Mouse (Mus musculus): ENCODE measurements around the gene Ptpdc1. TPM values are rescaled to one million over a fixed set of nuclear protein-coding genes. Genes with fewer than 3 reads are reported as not detected.

Ptpdc1 gene
- polyA plus RNA-seq, 1 experiment = 2.9 TPM

GRCm38 (mm10) chr13:48593181-48593580 lies 32.3 kb downstream of the Ptpdc1 start:
- Histone ChIP-seq H3K27ac (ENCODE audit: insufficient read depth, low read depth, low read length) (no peak overlapping the region), H3K4me3 (ENCODE audit: insufficient read depth, low read length) (no peak overlapping the region), H3K4me1 (ENCODE audit: control insufficient read depth, insufficient read depth, low read length) (no peaks in the 10 kb centered on the region)
- TF ChIP-seq POLR2A (IDR thresholded peaks at IDR 0.05; ENCODE audit: borderline replicate concordance, low read depth, low read length) (no peak), CTCF (IDR thresholded peaks at IDR 0.05; ENCODE audit: low read depth, low read length) (no peak)

GRCm38 (mm10) chr13:48590743-48591142 lies 34.7 kb downstream of the Ptpdc1 start:
- Histone ChIP-seq H3K4me1 (ENCODE audit: control insufficient read depth, insufficient read depth, low read length) (peaks cover 2% of the 10 kb centered on the region; the same call in 1 of the 2 replicates), H3K27ac (ENCODE audit: insufficient read depth, low read depth, low read length) (no peak overlapping the region), H3K4me3 (ENCODE audit: insufficient read depth, low read length) (no peak overlapping the region)
- TF ChIP-seq CTCF (IDR thresholded peaks at IDR 0.05; ENCODE audit: low read depth, low read length) (no peak), POLR2A (IDR thresholded peaks at IDR 0.05; ENCODE audit: borderline replicate concordance, low read depth, low read length) (no peak)

- TF ChIP-seq POLR2A (IDR thresholded peaks at IDR 0.05; ENCODE audit: borderline replicate concordance, low read depth, low read length) = no peak
- no peak for TF ChIP-seq CTCF (IDR thresholded peaks at IDR 0.05; ENCODE audit: low read depth, low read length)
Observed at GRCm38 (mm10) chr13:48587354-48587753, 38.1 kb downstream of the Ptpdc1 start.

GRCm38 (mm10) chr13:48586496-48586895 lies 39.0 kb downstream of the Ptpdc1 start:
- H3K4me1 ChIP-seq (ENCODE audit: control insufficient read depth, insufficient read depth, low read length) = peaks cover 2% of the 10 kb centered on the region; the same call in 1 of the 2 replicates
- no peak overlapping the region for H3K27ac ChIP-seq (ENCODE audit: insufficient read depth, low read depth, low read length)
- TF ChIP-seq POLR2A (IDR thresholded peaks at IDR 0.05; ENCODE audit: borderline replicate concordance, low read depth, low read length) (no peak), CTCF (IDR thresholded peaks at IDR 0.05; ENCODE audit: low read depth, low read length) (no peak)
- H3K4me3 ChIP-seq (ENCODE audit: insufficient read depth, low read length) = no peak overlapping the region

More at GRCm38 (mm10) chr13:48587354-48587753, 38.1 kb downstream of the Ptpdc1 start:
- peaks cover 2% of the 10 kb centered on the region; the same call in 1 of the 2 replicates for H3K4me1 ChIP-seq (ENCODE audit: control insufficient read depth, insufficient read depth, low read length)
- H3K27ac ChIP-seq (ENCODE audit: insufficient read depth, low read depth, low read length) = no peak overlapping the region
- H3K4me3 ChIP-seq (ENCODE audit: insufficient read depth, low read length) = no peak overlapping the region

GRCm38 (mm10) chr13:48585786-48586185 lies 39.7 kb downstream of the Ptpdc1 start:
- Histone ChIP-seq H3K4me3 (ENCODE audit: insufficient read depth, low read length) (no peak overlapping the region), H3K4me1 (ENCODE audit: control insufficient read depth, insufficient read depth, low read length) (peaks cover 2% of the 10 kb centered on the region; the same call in 1 of the 2 replicates), H3K27ac (ENCODE audit: insufficient read depth, low read depth, low read length) (no peak overlapping the region)
- no peak for TF ChIP-seq CTCF (IDR thresholded peaks at IDR 0.05; ENCODE audit: low read depth, low read length)
- no peak for TF ChIP-seq POLR2A (IDR thresholded peaks at IDR 0.05; ENCODE audit: borderline replicate concordance, low read depth, low read length)

- H3K27ac ChIP-seq (ENCODE audit: insufficient read depth, low read depth, low read length) = no peak overlapping the region
- peaks cover 2% of the 10 kb centered on the region; the same call in 1 of the 2 replicates for H3K4me1 ChIP-seq (ENCODE audit: control insufficient read depth, insufficient read depth, low read length)
- TF ChIP-seq CTCF (IDR thresholded peaks at IDR 0.05; ENCODE audit: low read depth, low read length) = no peak
- TF ChIP-seq POLR2A (IDR thresholded peaks at IDR 0.05; ENCODE audit: borderline replicate concordance, low read depth, low read length) = no peak
- no peak overlapping the region for H3K4me3 ChIP-seq (ENCODE audit: insufficient read depth, low read length)
Observed at GRCm38 (mm10) chr13:48582688-48583379, 42.6 kb downstream of the Ptpdc1 start.

- no peak for TF ChIP-seq CTCF (IDR thresholded peaks at IDR 0.05; ENCODE audit: low read depth, low read length)
- no peak overlapping the region for H3K4me3 ChIP-seq (ENCODE audit: insufficient read depth, low read length)
- no peak overlapping the region for H3K27ac ChIP-seq (ENCODE audit: insufficient read depth, low read depth, low read length)
- no peaks in the 10 kb centered on the region for H3K4me1 ChIP-seq (ENCODE audit: control insufficient read depth, insufficient read depth, low read length)
Observed at GRCm38 (mm10) chr13:48578616-48579015, 46.8 kb downstream of the Ptpdc1 start.

GRCm38 (mm10) chr13:48577836-48578235 lies 47.6 kb downstream of the Ptpdc1 start:
- TF ChIP-seq CTCF (IDR thresholded peaks at IDR 0.05; ENCODE audit: low read depth, low read length) (no peak), POLR2A (IDR thresholded peaks at IDR 0.05; ENCODE audit: borderline replicate concordance, low read depth, low read length) (no peak)
- no peaks in the 10 kb centered on the region for H3K4me1 ChIP-seq (ENCODE audit: control insufficient read depth, insufficient read depth, low read length)
- H3K4me3 ChIP-seq (ENCODE audit: insufficient read depth, low read length) = no peak overlapping the region
- no peak overlapping the region for H3K27ac ChIP-seq (ENCODE audit: insufficient read depth, low read depth, low read length)

- Histone ChIP-seq H3K4me1 (ENCODE audit: control insufficient read depth, insufficient read depth, low read length) (no peaks in the 10 kb centered on the region), H3K27ac (ENCODE audit: insufficient read depth, low read depth, low read length) (no peak overlapping the region), H3K4me3 (ENCODE audit: insufficient read depth, low read length) (no peak overlapping the region)
- TF ChIP-seq POLR2A (IDR thresholded peaks at IDR 0.05; ENCODE audit: borderline replicate concordance, low read depth, low read length) (no peak), CTCF (IDR thresholded peaks at IDR 0.05; ENCODE audit: low read depth, low read length) (no peak)
Observed at GRCm38 (mm10) chr13:48577007-48577406, 48.5 kb downstream of the Ptpdc1 start.

GRCm38 (mm10) chr13:48574718-48575117 lies 50.7 kb downstream of the Ptpdc1 start:
- H3K4me3 ChIP-seq (ENCODE audit: insufficient read depth, low read length) = no peak overlapping the region
- TF ChIP-seq CTCF (IDR thresholded peaks at IDR 0.05; ENCODE audit: low read depth, low read length) = no peak
- no peak for TF ChIP-seq POLR2A (IDR thresholded peaks at IDR 0.05; ENCODE audit: borderline replicate concordance, low read depth, low read length)
- no peaks in the 10 kb centered on the region for H3K4me1 ChIP-seq (ENCODE audit: control insufficient read depth, insufficient read depth, low read length)
- H3K27ac ChIP-seq (ENCODE audit: insufficient read depth, low read depth, low read length) = no peak overlapping the region

Measured in bone marrow macrophage, adult 2 months (primary cell).